Comparison of ENCODE assay signal across 9 mouse cellular contexts in the genomic region with DNA sequence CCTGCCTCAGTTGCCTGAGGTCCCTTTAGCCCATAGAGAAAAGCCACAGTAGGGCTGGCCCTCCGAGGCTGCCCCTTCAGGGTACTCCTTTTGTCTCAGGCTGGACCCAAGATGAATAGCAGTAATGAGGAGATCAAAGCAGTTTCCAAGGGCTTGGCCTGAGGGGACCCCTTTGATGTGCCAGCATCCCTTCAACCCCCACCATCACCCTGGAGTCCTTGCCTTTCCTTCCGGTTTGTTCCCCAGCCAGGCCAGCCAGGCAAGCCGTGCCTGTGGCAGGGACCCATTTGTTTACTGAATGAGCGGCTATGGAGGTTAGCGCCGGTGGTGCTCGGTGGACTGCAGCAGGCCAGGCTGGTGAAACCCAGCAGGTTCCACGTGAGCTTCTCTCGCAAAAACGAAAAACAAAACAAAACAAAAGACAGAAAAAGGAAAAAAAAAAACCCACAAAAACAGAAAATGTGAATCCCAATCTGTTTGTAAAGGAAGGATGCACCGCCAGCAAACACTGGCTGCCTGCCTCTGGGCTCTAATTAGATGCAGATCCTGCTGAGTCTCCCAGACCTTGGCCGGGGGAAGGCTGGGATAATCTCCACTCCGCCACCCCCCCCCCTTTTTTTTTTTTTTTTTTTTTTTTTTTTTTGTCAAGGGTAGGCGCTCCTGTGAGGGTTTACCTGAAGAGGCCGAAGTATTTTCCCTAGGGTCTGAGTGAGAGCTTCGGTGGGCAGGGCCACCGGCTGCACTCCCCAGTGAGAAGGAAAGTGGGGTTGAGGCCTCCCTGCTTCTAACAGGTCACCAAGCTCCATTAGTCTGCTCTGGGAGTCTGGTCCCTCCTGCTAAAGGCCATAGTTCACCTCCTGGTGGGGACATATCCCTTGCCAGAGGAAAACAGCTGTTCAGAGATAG.
A peak's percentile ranks its signal among the peaks of the same experiment; 100 is the strongest.
DNase-seq lines count a peak whose midpoint lies in the region.
"Had no signal": no experiment of that assay in that cellular context is flagged by ENCODE, and none has a peak within 500 bp of the region (broad histone marks: within the 10 kb centered on the region; RNA-seq: fewer than 3 reads in every experiment).

No protein-coding gene starts in this region.

- WGBS in embryonic facial prominence, embryonic 10.5 days: 17% methylated on average over 17 of the region's 17 CpGs
- WGBS in midbrain, embryonic 10.5 days: 10% methylated on average over 17 of the region's 17 CpGs

- H3K27ac ChIP-seq in embryonic facial prominence, embryonic 10.5 days (replicated peaks): peak overlapping the region; percentile 81
- H3K27ac ChIP-seq in midbrain, embryonic 10.5 days (replicated peaks): peak overlapping the region; percentile 76
- H3K27ac ChIP-seq: lung, embryonic 15.5 days had no signal

- H3K9me3 ChIP-seq in embryonic facial prominence, embryonic 10.5 days: no peaks in the 10 kb centered on the region
- no peaks in the 10 kb centered on the region for H3K9me3 ChIP-seq in midbrain, embryonic 10.5 days (replicated peaks)
- H3K9me3 ChIP-seq: lung, embryonic 15.5 days had no signal

- H3K36me3 ChIP-seq in embryonic facial prominence, embryonic 10.5 days (replicated peaks): no peaks in the 10 kb centered on the region
- no peaks in the 10 kb centered on the region for H3K36me3 ChIP-seq in midbrain, embryonic 10.5 days
- H3K36me3 ChIP-seq: lung, embryonic 15.5 days had no signal

- H3K27me3 ChIP-seq in embryonic facial prominence, embryonic 10.5 days (replicated peaks; ENCODE audit: low read depth, poor library complexity, severe bottlenecking): peaks cover 84% of the 10 kb centered on the region
- peaks cover 94% of the 10 kb centered on the region for H3K27me3 ChIP-seq in midbrain, embryonic 10.5 days (ENCODE audit: low read depth, poor library complexity, severe bottlenecking)

- no peak overlapping the region for H3K4me3 ChIP-seq in embryonic facial prominence, embryonic 10.5 days
- H3K4me3 ChIP-seq in midbrain, embryonic 10.5 days: no peak overlapping the region
- H3K4me3 ChIP-seq: lung, embryonic 15.5 days had no signal

- peak; percentile 26 to 47 for DNase-seq in adrenal gland, adult (ENCODE audit: inconsistent age in 2 of 2, low spot score in 1 of 2)
- no peak for DNase-seq in adrenal gland, postnatal 4 days (ENCODE audit: low spot score in 2 of 2)
- peak; percentile 21 to 41 for DNase-seq in kidney, postnatal 4 days
- DNase-seq in kidney, adult 9 months: no peak
- peak; percentile 68 for DNase-seq in embryonic facial prominence, embryonic 10.5 days (ENCODE audit: low spot score)
- peak; percentile 48 for DNase-seq in midbrain, embryonic 10.5 days (ENCODE audit: low spot score)
- DNase-seq in thymus, adult 18-20 months: no peak
- no peak for DNase-seq in ovary, postnatal 36 days (ENCODE audit: low spot score)

- peaks cover 41% of the 10 kb centered on the region for H3K4me1 ChIP-seq in embryonic facial prominence, embryonic 10.5 days
- peaks cover 49% of the 10 kb centered on the region for H3K4me1 ChIP-seq in midbrain, embryonic 10.5 days
- H3K4me1 ChIP-seq: lung, embryonic 15.5 days had no signal

Comparison
In these comparisons a context has a peak if more than half of its experiments do, and no peak if none do; other contexts are left out.
1. DNase-seq: peak in adrenal gland, adult (2 of 2), kidney, postnatal 4 days (2 of 2), embryonic facial prominence, embryonic 10.5 days (single experiment) and midbrain, embryonic 10.5 days (single experiment); none in adrenal gland, postnatal 4 days (0 of 2), kidney, adult 9 months (single experiment), thymus, adult 18-20 months (0 of 2) and ovary, postnatal 36 days (single experiment).